Mouse (Mus musculus) kidney, postnatal 14 days (tissue): Measurements from ENCODE around the gene Ccdc155.

Source experiments
- DNase-seq: peaks from one replicate; pipeline ENCODE4 v3.0.0; 2022; ENCODE audit warnings: mixed read lengths

Ccdc155 gene

DNA sequence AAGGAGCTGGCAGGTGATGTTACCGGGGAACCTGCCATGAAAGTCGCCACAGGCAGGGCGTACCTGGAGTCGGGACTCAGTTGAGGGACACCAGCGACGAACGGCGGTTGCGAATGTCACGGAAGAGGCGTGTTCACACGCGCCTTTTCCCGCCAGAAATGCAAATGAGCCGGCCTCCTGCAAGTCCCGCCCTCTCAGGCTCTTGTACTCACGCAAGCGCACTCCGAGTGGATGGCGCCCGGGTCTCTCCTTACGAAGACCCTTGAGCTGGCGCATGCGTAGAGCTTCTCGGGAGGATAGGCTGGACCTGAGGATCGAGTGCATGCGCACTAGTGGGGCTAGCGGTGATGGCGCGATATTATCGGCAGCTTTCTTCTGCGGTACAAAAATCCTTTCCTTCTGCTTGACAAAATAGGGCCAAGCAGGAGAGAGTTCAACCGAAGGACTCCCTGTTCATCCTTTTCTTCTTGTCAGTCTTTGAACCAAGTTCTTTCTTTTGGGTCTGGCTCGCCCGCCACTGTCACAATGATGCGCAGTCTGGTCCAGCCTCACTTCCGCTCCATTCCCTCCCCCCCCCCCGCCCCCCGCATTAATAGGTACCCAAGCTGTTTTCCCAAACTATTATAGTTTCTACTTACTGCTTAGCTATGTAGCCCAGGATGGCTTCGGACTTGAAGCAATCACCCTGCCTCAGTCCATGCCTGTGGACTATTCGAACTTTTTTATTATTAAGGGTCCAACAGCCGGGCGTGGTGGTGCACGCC lies at the start of gene Ccdc155:
Gene Ccdc155 (minus strand): TSS at position 513 of the 764 bp plus-strand sequence.
- DNase-seq, result peak; percentile 94

- DNase-seq, result no peak
These were observed 49.1 kb upstream of the Ccdc155 start for GRCm38 (mm10) chr7:45253806-45254205.

DNA sequence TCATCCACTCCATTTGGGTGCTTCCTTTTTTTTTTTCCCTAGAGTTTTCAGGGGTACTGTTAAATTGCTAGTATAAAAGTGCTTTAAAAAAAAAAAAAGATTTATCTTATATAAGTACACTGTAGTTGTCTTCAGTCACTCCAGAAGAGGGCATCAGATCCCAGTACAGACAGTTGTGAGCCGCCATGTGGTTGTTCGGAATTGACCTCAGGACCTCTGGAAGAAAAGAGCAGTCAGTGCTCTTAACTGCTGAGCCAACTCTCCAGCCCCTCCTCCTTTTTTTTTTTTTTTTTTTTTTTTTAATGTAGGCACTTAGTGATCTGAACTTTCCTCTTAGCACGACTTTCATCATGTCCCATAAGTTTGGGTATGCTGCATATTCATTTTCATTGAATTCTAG lies 43.0 kb upstream of the Ccdc155 start:
- no peak for DNase-seq

- no peak for DNase-seq
These were observed 36.7 kb upstream of the Ccdc155 start for GRCm38 (mm10) chr7:45241389-45241749.

DNA sequence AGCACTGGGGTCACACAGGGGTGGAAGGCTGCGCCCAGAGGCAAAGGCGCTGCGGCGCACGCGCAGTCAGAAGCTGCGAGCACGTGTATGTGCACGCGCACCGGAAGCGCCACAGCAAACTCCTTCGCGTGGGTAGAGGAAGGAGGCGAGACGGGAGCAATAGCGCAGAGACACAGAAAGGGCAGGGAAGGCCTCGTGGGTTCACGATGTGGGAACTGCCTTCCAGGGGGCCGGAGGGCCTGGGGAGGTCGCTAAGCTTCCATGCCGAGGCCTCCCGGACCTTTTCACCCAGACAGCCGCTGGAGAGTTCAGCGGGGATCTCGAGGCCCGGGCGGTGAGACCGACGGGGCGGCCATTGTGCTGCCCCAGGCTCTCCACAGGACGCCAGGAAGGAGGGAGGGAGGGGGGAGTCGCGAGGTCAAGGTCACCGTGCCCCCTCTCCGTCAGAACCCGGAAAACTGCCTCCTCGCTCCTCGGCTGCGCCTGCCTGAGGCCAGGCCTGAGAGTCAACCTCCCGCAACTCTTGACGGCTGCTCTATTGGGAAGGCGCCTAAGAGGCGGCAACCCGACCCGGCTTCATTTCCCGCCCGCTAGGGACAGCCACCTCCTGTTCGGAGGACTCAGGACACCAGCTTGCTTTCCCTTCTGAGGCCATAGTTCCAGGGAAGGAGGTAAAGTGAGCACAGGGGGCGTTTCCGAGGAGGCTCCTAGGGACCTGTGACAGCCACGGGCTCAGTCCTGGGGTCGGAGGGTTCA lies 36.1 kb upstream of the Ccdc155 start, which contains the start of gene Slc6a16:
Gene Slc6a16 (plus strand): TSS at position 453 of the 756 bp plus-strand sequence.
- DNase-seq, result peak; percentile 53

DNA sequence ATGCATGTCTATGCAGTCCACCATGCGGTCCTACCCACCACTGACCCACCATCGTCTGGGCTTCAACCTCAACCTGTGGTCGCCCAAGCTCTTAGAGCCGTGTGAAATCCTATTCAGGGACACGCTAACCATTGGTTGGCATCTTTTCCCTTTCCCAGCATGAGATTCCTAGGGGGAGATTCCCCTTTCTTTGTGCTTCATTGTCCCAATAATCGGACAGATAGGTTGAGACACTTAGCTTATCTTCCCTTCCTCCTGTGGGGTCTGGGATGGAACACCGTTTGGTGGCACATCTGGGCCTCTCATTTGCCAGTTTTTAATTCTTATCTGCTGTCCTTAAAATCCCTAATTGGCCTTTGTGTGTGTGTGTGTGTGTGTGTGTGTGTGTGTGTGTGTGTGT lies 35.4 kb upstream of the Ccdc155 start:
- no peak for DNase-seq

DNA sequence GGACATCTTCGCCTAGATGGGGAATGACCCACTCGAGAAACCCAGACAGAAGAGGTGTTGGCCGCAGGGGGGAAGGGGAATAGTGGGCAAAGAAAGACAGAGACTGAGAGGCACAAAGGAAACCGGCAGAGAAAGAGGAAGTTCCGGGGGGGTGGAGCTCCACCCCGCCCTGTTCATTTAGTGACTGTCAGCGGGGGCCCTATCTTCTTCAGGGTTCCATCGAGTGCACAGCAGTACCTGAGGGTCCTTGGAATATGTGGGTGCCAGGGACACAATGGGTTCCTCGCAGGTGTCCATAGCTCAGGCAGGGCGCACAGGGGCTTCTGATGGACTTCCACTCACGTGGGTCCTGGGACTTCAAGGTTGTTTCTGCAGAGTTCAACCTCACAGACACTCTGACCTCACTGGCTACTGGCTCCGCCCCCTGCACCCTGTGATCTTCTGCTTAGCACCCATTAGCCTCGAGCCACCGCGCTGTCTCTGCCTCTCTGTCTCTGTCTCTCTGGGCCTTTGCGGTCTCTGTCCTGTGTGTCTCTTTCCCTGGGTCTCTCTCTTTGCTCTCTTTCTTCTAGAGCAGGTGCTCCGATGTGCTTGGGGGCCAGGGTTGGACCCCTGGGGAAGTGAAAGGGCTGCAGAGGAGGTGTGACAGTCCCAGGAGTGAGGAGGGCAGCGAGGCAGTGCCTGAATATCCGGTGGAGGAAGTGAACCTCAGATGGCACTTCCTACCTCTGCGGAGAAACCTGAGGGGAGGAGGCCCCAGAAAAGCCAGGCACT lies 34.2 kb upstream of the Ccdc155 start, which contains the start of gene Cd37:
Gene Cd37 (minus strand): TSS at position 393 of the 774 bp plus-strand sequence.
- DNase-seq, result no peak

- no peak for DNase-seq
These were observed 33.3 kb upstream of the Ccdc155 start for GRCm38 (mm10) chr7:45237747-45238699.

- DNase-seq, result no peak
These were observed 31.0 kb upstream of the Ccdc155 start for GRCm38 (mm10) chr7:45235656-45236180.

DNA sequence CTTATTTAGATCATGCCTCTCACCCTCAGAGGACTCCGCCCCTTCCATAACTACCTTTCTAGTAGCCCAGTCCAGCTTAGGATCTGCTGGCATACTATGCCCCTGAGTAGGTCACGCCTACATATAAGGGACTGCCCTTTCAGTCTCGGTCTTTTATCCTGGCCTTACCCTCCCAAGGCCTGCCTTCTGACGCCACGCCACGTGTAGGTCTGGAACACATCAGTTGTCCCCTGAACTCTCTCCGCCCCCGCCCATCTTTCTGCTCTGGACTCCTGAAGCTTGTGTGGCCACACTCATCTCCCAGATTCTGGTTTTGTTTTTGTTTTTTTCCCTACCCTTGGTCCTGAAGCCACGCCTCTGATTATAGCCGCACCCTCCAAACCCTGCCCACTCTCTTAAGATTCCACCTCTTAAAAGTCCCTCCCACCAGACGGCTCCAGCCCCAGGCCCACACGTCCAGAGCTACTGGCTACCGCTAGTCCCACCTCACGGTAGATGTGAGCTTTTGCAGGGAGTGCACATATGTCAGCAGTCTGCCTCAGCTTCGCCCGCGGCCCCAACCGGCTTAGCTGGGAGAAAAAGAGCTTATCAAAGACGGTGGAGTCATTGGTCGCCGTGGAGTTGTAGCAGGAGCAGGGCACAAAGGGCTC lies 30.4 kb upstream of the Ccdc155 start:
- DNase-seq, result peak; percentile 56

DNA sequence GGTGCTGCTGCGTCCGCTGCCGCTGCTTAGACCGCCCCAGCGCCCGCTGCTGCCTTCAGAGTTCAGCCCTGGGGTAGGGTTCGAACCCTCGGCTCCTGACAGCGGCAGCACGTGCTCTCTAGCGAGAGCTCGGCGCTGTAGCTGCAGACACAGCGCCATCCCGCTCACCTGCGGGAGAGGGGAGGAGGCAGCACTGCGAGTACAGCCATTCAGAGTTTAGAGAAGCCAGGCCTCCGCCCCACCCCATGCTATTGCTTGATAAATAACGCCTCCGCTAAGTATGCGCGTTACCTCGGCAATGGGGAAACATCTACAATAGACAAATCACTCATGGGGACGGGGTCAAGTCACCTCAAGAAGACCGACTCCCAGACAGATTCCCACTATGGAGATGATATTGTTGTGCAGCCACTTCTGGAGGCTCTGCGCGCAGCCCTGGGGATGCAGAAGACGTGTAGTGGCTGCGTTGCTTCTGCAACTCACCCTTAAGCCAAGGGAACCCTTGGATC lies 29.7 kb upstream of the Ccdc155 start:
- DNase-seq, result no peak

GRCm38 (mm10) chr7:45233580-45234332 lies 29.1 kb upstream of the Ccdc155 start:
- DNase-seq, result peak; percentile 28

- no peak for DNase-seq
These were observed 28.2 kb upstream of the Ccdc155 start for GRCm38 (mm10) chr7:45232716-45233465.

- no peak for DNase-seq
These were observed 27.2 kb upstream of the Ccdc155 start for GRCm38 (mm10) chr7:45231941-45232340.

DNA sequence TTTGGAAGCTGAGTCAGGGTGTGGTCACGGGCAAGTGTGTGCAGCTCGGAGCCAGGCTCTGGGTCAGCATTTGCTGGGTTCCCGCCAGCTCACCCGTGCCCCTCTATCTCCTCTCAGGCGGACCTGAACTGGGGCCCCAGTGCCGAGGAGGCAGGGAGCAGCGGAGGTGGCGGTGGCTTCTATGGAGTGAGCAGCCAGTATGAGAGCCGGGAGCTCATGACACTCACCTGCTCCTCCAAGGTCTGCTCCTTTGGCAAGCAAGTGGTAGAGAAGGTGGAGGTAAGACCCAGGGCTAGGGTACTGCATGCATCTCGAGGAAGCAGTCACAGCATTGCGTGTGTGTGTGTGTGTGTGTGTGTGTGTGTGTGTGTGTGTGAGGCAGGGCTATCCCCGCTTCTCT lies 26.5 kb upstream of the Ccdc155 start:
- DNase-seq, result no peak

- DNase-seq, result no peak
These were observed 24.9 kb upstream of the Ccdc155 start for GRCm38 (mm10) chr7:45229459-45230203.

GRCm38 (mm10) chr7:45229046-45229445 lies 24.4 kb upstream of the Ccdc155 start:
- no peak for DNase-seq

DNA sequence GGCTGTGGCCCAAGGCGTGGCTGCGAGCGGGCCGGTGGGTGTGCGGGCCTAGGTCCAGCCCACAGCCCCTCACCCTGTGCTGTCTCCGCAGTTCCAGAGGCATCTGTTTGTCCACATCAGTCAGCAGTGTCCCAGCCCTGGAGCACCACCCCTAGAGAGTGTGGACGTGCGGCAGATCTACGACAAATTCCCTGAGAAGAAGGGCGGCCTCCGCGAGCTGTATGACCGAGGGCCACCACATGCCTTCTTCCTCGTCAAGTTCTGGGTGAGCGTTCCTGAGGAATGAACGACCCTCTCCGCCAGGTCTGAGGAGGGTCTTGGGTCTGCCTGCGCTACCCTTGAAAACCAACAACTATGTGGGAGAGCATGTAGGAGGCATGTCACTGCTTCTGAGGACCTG lies 23.9 kb upstream of the Ccdc155 start:
- no peak for DNase-seq

DNA sequence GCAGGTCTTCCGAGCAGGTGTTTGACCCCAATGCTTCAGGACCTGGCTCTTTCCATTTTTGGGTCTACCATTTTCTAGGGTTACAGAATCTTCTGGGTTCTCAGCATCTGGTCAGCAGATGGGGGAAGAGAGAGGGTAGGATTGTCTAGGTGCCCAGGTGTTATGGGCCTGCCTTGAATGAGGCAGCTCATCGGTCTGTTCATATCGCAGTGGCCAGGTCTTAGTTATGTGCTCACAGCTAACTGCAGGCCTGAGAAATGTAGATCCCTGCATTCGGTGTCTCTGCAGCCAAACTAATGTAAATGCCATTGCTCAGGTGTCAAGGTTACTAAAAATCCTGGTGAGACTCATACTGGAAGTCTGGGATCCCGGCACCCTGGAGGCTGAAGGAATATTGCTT lies 21.7 kb upstream of the Ccdc155 start:
- no peak for DNase-seq
